In the genomic region with DNA sequence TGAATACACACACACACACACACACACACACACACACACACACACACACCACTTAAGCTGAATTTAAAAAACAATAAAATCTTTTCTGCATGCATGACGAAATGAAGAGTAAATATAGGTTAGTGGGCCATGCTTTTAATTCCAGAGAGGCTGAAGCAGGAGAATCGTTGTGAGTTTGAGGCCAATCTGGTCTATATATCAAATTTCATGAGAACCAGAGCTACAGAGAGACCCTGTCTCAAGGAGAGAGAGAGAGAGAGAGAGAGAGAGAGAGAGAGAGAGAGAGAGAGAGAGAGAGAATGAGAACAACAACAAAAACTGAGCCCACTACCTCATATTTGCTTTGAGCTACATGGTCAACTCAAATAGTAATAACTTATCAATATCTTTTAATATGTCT, we compare ENCODE assay signal across 8 mouse cellular contexts. TPM values are rescaled to one million over a fixed set of nuclear protein-coding genes. Genes with fewer than 3 reads are reported as not detected.
DNase-seq lines count a peak whose midpoint lies in the region; ATAC-seq and TF ChIP-seq lines count a peak whose summit lies in the region.

A gene (plus strand): TSS at position 301 of the 400 bp plus-strand sequence.

- WGBS in lung, postnatal 0 days, result 61% methylated on average over 2 of the region's 2 CpGs
- WGBS in embryonic facial prominence, embryonic 12.5 days, result 55% methylated on average over 2 of the region's 2 CpGs
- WGBS in heart, embryonic 15.5 days, result 68% methylated on average over 2 of the region's 2 CpGs
- WGBS in stomach, embryonic 16.5 days, result 70% methylated on average over 2 of the region's 2 CpGs

- no peak within 1 kb of the TSS for H3K4me3 ChIP-seq in lung, postnatal 0 days (ENCODE audit: low read depth, low read length)
- no peak within 1 kb of the TSS for H3K4me3 ChIP-seq in embryonic facial prominence, embryonic 12.5 days
- H3K4me3 ChIP-seq in heart, embryonic 15.5 days, result no peak within 1 kb of the TSS
- no peak within 1 kb of the TSS for H3K4me3 ChIP-seq in stomach, embryonic 16.5 days (replicated peaks; ENCODE audit: low read length)

- H3K36me3 ChIP-seq in lung, postnatal 0 days (ENCODE audit: insufficient read depth, low read length), result no peaks in the 10 kb centered on the region
- H3K36me3 ChIP-seq in embryonic facial prominence, embryonic 12.5 days, result no peaks in the 10 kb centered on the region
- no peaks in the 10 kb centered on the region for H3K36me3 ChIP-seq in heart, embryonic 15.5 days
- no peaks in the 10 kb centered on the region for H3K36me3 ChIP-seq in stomach, embryonic 16.5 days (ENCODE audit: control insufficient read depth, insufficient read depth, low read length)

- H3K27ac ChIP-seq in lung, postnatal 0 days (ENCODE audit: low read length), result no peak within 1 kb of the TSS
- no peak within 1 kb of the TSS for H3K27ac ChIP-seq in embryonic facial prominence, embryonic 12.5 days
- no peak within 1 kb of the TSS for H3K27ac ChIP-seq in heart, embryonic 15.5 days
- H3K27ac ChIP-seq in stomach, embryonic 16.5 days (ENCODE audit: low read length), result no peak within 1 kb of the TSS

- no peak for TF ChIP-seq CTCF in lung, postnatal 0 days (IDR thresholded peaks at IDR 0.05)

- H3K9ac ChIP-seq in lung, postnatal 0 days (replicated peaks; ENCODE audit: low read depth), result no peak within 1 kb of the TSS
- H3K9ac ChIP-seq in embryonic facial prominence, embryonic 12.5 days, result no peak within 1 kb of the TSS
- no peak within 1 kb of the TSS for H3K9ac ChIP-seq in heart, embryonic 15.5 days
- H3K9ac ChIP-seq in stomach, embryonic 16.5 days (ENCODE audit: low read length), result no peak within 1 kb of the TSS

- no peak within 1 kb of the TSS for H3K4me2 ChIP-seq in lung, postnatal 0 days (replicated peaks; ENCODE audit: low read depth, low read length)
- H3K4me2 ChIP-seq in embryonic facial prominence, embryonic 12.5 days (replicated peaks), result no peak within 1 kb of the TSS
- no peak within 1 kb of the TSS for H3K4me2 ChIP-seq in heart, embryonic 15.5 days
- H3K4me2 ChIP-seq in stomach, embryonic 16.5 days (ENCODE audit: low read depth, low read length), result no peak within 1 kb of the TSS

- ATAC-seq in lung, postnatal 0 days, result no peak
- no peak for ATAC-seq in embryonic facial prominence, embryonic 12.5 days (ENCODE audit: insufficient number of reproducible peaks, insufficient read depth, low FRiP score, low TSS enrichment)
- ATAC-seq in heart, embryonic 15.5 days (replicated peaks; ENCODE audit: insufficient number of reproducible peaks, insufficient read depth, low FRiP score, low read depth), result no peak
- ATAC-seq in stomach, embryonic 16.5 days (ENCODE audit: insufficient read depth, low FRiP score), result no peak

- intact Hi-C loops in left cerebral cortex, postnatal 4 days (cut with DNase I), result no loop called here

- H3K9me3 ChIP-seq in lung, postnatal 0 days (ENCODE audit: low read length), result no peaks in the 10 kb centered on the region
- H3K9me3 ChIP-seq in embryonic facial prominence, embryonic 12.5 days, result no peaks in the 10 kb centered on the region
- H3K9me3 ChIP-seq in heart, embryonic 15.5 days (replicated peaks), result no peaks in the 10 kb centered on the region
- no peaks in the 10 kb centered on the region for H3K9me3 ChIP-seq in stomach, embryonic 16.5 days (replicated peaks; ENCODE audit: control insufficient read depth, low read length)

- no peak for TF ChIP-seq EP300 in lung, postnatal 0 days (IDR thresholded peaks at IDR 0.05)

- no peaks in the 10 kb centered on the region for H3K4me1 ChIP-seq in lung, postnatal 0 days (ENCODE audit: insufficient read depth, low read depth, low read length)
- H3K4me1 ChIP-seq in embryonic facial prominence, embryonic 12.5 days, result no peaks in the 10 kb centered on the region
- no peaks in the 10 kb centered on the region for H3K4me1 ChIP-seq in heart, embryonic 15.5 days (replicated peaks)
- H3K4me1 ChIP-seq in stomach, embryonic 16.5 days (ENCODE audit: control insufficient read depth, insufficient read depth, low read length), result no peaks in the 10 kb centered on the region

- DNase-seq in lung, postnatal 0 days (ENCODE audit: low spot score), result no peak
- no peak for DNase-seq in lung, postnatal 25 days (ENCODE audit: low spot score)
- no peak for DNase-seq in left cerebral cortex, postnatal 4 days
- DNase-seq in ovary, postnatal 10 days (ENCODE audit: low spot score), result no peak
- no peak for DNase-seq in embryo, embryonic 10.5 days (ENCODE audit: low spot score)

- no peaks in the 10 kb centered on the region for H3K27me3 ChIP-seq in lung, postnatal 0 days (replicated peaks; ENCODE audit: insufficient read depth, low read length)
- H3K27me3 ChIP-seq in embryonic facial prominence, embryonic 12.5 days, result no peaks in the 10 kb centered on the region
- H3K27me3 ChIP-seq in heart, embryonic 15.5 days, result no peaks in the 10 kb centered on the region
- no peaks in the 10 kb centered on the region for H3K27me3 ChIP-seq in stomach, embryonic 16.5 days (ENCODE audit: control insufficient read depth, insufficient read depth, low read length)

RNA-seq across cellular contexts. Expression of the gene that starts here (rescaled TPM):
- 12.9 and 13.6 TPM in 2 replicates for polyA plus RNA-seq in lung, postnatal 0 days (2015; fragmentation: Nextera tagmentation; extraction: Ambion mirVana)
- polyA plus RNA-seq in embryonic facial prominence, embryonic 12.5 days (2016; fragmentation: Nextera tagmentation; extraction: Ambion mirVana), result 38.7 and 43.5 TPM in 2 replicates
- polyA plus RNA-seq in heart, embryonic 15.5 days (2015; fragmentation: Nextera tagmentation; extraction: Ambion mirVana), result 15.0 and 21.6 TPM in 2 replicates
- 100 to 1,000 TPM in 1 of 2 experiments, 10 to 100 TPM in 1; 95.7 to 102 TPM for total RNA-seq in left cerebral cortex, postnatal 4 days (2021)
- polyA plus RNA-seq in stomach, embryonic 16.5 days (2015; fragmentation: Nextera tagmentation; extraction: Ambion mirVana), result 21.2 and 23.8 TPM in 2 replicates
